Mouse (Mus musculus) forebrain, postnatal 0 days (tissue): ENCODE data around the gene Anapc4. TPM values are rescaled to one million over a fixed set of nuclear protein-coding genes. Genes with fewer than 3 reads are reported as not detected.

Experiments
- ATAC-seq: fragments of 200-750 bp; cut with Nextera tagmentation; 2 replicates; pipeline ENCODE4 v1.8.0; 2017; ENCODE audit warnings: mild to moderate bottlenecking, moderate library complexity
- DNase-seq: peaks from one replicate; pipeline ENCODE4 v3.0.0-alpha.2; 2015
- H3K27ac ChIP-seq: fragments of 300-500 bp; sonication (generic); 2 replicates; pipeline ENCODE4 v1.5.1; 2014; ENCODE audit warnings: low read depth, mild to moderate bottlenecking, antibody characterized with exemption, low read length, moderate library complexity, mixed read lengths
- H3K27me3 ChIP-seq: fragments of 300-500 bp; sonication (generic); 2 replicates; pipeline ENCODE4 v1.6.1; 2014; ENCODE audit warnings: mild to moderate bottlenecking, low read length, mixed read lengths; ENCODE audit not compliant: insufficient read depth
- H3K36me3 ChIP-seq: fragments of 300-500 bp; sonication (generic); 2 replicates; pipeline ENCODE4 v1.6.1; 2014; ENCODE audit warnings: mild to moderate bottlenecking, moderate library complexity; ENCODE audit not compliant: insufficient read depth
- H3K4me1 ChIP-seq: fragments of 300-500 bp; sonication (generic); 2 replicates; pipeline ENCODE4 v1.6.1; 2014; ENCODE audit warnings: antibody characterized with exemption; ENCODE audit not compliant: insufficient read depth
- H3K4me2 ChIP-seq: fragments of 300-500 bp; sonication (generic); 2 replicates; pipeline ENCODE4 v1.6.1; 2014; ENCODE audit warnings: low read depth, mild to moderate bottlenecking, moderate library complexity
- H3K4me3 ChIP-seq: fragments of 300-500 bp; sonication (generic); 2 replicates; pipeline ENCODE4 v1.5.1; 2014; ENCODE audit warnings: low read depth, low read length, mixed read lengths
- H3K9ac ChIP-seq: fragments of 300-500 bp; sonication (generic); 2 replicates; pipeline ENCODE4 v1.6.1; 2014; ENCODE audit warnings: mild to moderate bottlenecking
- H3K9me3 ChIP-seq: fragments of 300-500 bp; sonication (generic); 2 replicates; pipeline ENCODE4 v1.6.1; 2016; ENCODE audit warnings: low read length
- CTCF ChIP-seq: sonication (generic); IDR thresholded peaks from 2 replicates; pipeline ENCODE4 v1.5.1; 2016; ENCODE audit warnings: antibody characterized with exemption, control low read depth, low read depth
- WGBS: fragments of 180-500 bp; shearing (Covaris S2); extraction: QIAGEN DNeasy Blood & Tissue Kit; methylation state at CpG from one replicate; pipeline ENCODE4 v1.1.7; 2014; 5-methylcytosine and 5-hydroxymethylcytosine counted together
- polyA plus RNA-seq: library from polyadenylated mRNA; unstranded; fragments of >200 nt; fragmentation: Nextera tagmentation; extraction: Ambion mirVana; gene quantifications from 2 replicates; pipeline ENCODE4 v1.2.1, GENCODE M21; 2015
- total RNA-seq: library from RNA; depleted of rRNA; stranded (reverse); fragments of >200 nt; gene quantifications from 2 replicates; pipeline ENCODE4 v1.2.3, GENCODE M21; 2014

Gene Anapc4
- total and polyA plus RNA-seq, 2 experiments from 2014 or later, result 65.0 to 78.1 TPM

GRCm38 (mm10) chr5:52866361-52867155 is 32.7 kb downstream of the Anapc4 start:
- H3K27me3 ChIP-seq, result no peaks in the 10 kb centered on the region

GRCm38 (mm10) chr5:52868918-52869703 is 35.3 kb downstream of the Anapc4 start:
- Histone ChIP-seq H3K27ac (no peak overlapping the region), H3K4me2 (no peak overlapping the region), H3K9ac (no peak overlapping the region), H3K4me1 (no peaks in the 10 kb centered on the region), H3K4me3 (no peak overlapping the region), H3K36me3 (peaks cover 45% of the 10 kb centered on the region), H3K27me3 (no peaks in the 10 kb centered on the region), H3K9me3 (no peaks in the 10 kb centered on the region)
- ATAC-seq, result no peak
- WGBS, result 88% methylated on average over 12 of the region's 12 CpGs
- DNase-seq, result no peak
- TF ChIP-seq CTCF, result no peak

More at GRCm38 (mm10) chr5:52866361-52867155, 32.7 kb downstream of the Anapc4 start:
- Histone ChIP-seq H3K36me3 (peaks cover 67% of the 10 kb centered on the region), H3K9me3 (no peaks in the 10 kb centered on the region), H3K9ac (no peak overlapping the region), H3K4me3 (no peak overlapping the region), H3K4me2 (no peak overlapping the region), H3K4me1 (no peaks in the 10 kb centered on the region), H3K27ac (no peak overlapping the region)
- DNase-seq, result no peak
- no peak for TF ChIP-seq CTCF
- no peak for ATAC-seq
- 86% methylated on average over 18 of the region's 18 CpGs for WGBS

GRCm38 (mm10) chr5:52871461-52871860 is 37.6 kb downstream of the Anapc4 start:
- peaks cover 26% of the 10 kb centered on the region for H3K36me3 ChIP-seq
- no peak for TF ChIP-seq CTCF
- H3K9ac ChIP-seq, result no peak overlapping the region
- no peaks in the 10 kb centered on the region for H3K9me3 ChIP-seq
- ATAC-seq (no peak), DNase-seq (no peak)
- WGBS, result 9% methylated on average over 1 of the region's 1 CpGs
- no peak overlapping the region for H3K4me2 ChIP-seq
- H3K27me3 ChIP-seq, result no peaks in the 10 kb centered on the region
- H3K4me1 ChIP-seq, result no peaks in the 10 kb centered on the region
- no peak overlapping the region for H3K27ac ChIP-seq
- no peak overlapping the region for H3K4me3 ChIP-seq

- TF ChIP-seq CTCF, result no peak
- H3K27ac ChIP-seq, result no peak overlapping the region
- no peak overlapping the region for H3K4me2 ChIP-seq
- no peaks in the 10 kb centered on the region for H3K4me1 ChIP-seq
- no peak overlapping the region for H3K9ac ChIP-seq
- H3K9me3 ChIP-seq, result no peaks in the 10 kb centered on the region
- H3K27me3 ChIP-seq, result no peaks in the 10 kb centered on the region
- no peak overlapping the region for H3K4me3 ChIP-seq
- DNase-seq (no peak), ATAC-seq (no peak)
- H3K36me3 ChIP-seq, result peaks cover 22% of the 10 kb centered on the region
- WGBS, result 90% methylated on average over 13 of the region's 13 CpGs
These were observed 38.2 kb downstream of the Anapc4 start for GRCm38 (mm10) chr5:52871986-52872385.

GRCm38 (mm10) chr5:52878847-52879246 is 45.0 kb downstream of the Anapc4 start:
- Histone ChIP-seq H3K27ac (no peak overlapping the region), H3K9ac (no peak overlapping the region), H3K27me3 (no peaks in the 10 kb centered on the region), H3K36me3 (no peaks in the 10 kb centered on the region), H3K4me1 (no peaks in the 10 kb centered on the region), H3K9me3 (no peaks in the 10 kb centered on the region), H3K4me3 (no peak overlapping the region), H3K4me2 (no peak overlapping the region)
- peak; percentile 76 for TF ChIP-seq CTCF
- ATAC-seq, result peak; percentile 86
- WGBS, result 5% methylated on average over 12 of the region's 14 CpGs
- peak; percentile 70 for DNase-seq

GRCm38 (mm10) chr5:52879926-52880325 is 46.1 kb downstream of the Anapc4 start:
- ATAC-seq, result no peak
- Histone ChIP-seq H3K4me2 (no peak overlapping the region), H3K27ac (no peak overlapping the region), H3K9me3 (no peaks in the 10 kb centered on the region), H3K36me3 (no peaks in the 10 kb centered on the region), H3K4me3 (no peak overlapping the region), H3K27me3 (no peaks in the 10 kb centered on the region), H3K4me1 (no peaks in the 10 kb centered on the region), H3K9ac (no peak overlapping the region)
- TF ChIP-seq CTCF, result no peak
- DNase-seq, result no peak
- WGBS, result 94% methylated on average over 6 of the region's 6 CpGs

- Histone ChIP-seq H3K4me1 (no peaks in the 10 kb centered on the region), H3K4me2 (no peak overlapping the region), H3K27ac (no peak overlapping the region), H3K9me3 (no peaks in the 10 kb centered on the region), H3K27me3 (no peaks in the 10 kb centered on the region), H3K4me3 (no peak overlapping the region), H3K36me3 (no peaks in the 10 kb centered on the region), H3K9ac (no peak overlapping the region)
- TF ChIP-seq CTCF, result no peak
- WGBS, result 55% methylated on average over 2 of the region's 2 CpGs
- no peak for DNase-seq
- no peak for ATAC-seq
These were observed 48.6 kb downstream of the Anapc4 start for GRCm38 (mm10) chr5:52882446-52882845.
